Mouse (Mus musculus): ENCODE measurements around the gene Ptprr.

The Ptprr gene

GRCm38 (mm10) chr10:116117060-116117459, 99.0 kb downstream of the Ptprr start:
- DNase-seq = no peak

- DNase-seq = no peak
Measured at GRCm38 (mm10) chr10:116121463-116121862, 103.5 kb downstream of the Ptprr start.

- no peak for DNase-seq
Measured at GRCm38 (mm10) chr10:116123808-116124207, 105.8 kb downstream of the Ptprr start.

DNA sequence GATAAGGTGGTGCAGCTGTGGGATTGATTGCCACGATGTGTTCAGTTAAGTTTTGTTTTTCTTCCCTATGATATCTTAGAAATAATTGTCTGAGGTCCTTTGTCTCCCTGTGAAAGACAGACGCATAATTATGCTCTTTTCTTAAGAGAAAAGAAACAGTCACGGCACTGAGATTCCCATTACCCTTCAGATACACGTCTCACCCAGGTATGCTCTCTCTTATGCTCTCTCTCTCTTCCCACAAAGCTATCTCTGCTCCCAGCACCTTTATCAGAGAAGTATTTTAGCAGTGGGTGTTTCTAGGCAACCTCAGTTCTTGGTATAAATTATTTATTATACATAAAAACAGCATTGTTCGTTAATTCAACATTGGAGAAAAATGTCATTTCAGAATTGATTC, 107.4 kb downstream of the Ptprr start:
- no peak for DNase-seq

GRCm38 (mm10) chr10:116130401-116130800, 112.4 kb downstream of the Ptprr start:
- DNase-seq = no peak

GRCm38 (mm10) chr10:116131223-116131622, 113.2 kb downstream of the Ptprr start:
- no peak for DNase-seq

DNA sequence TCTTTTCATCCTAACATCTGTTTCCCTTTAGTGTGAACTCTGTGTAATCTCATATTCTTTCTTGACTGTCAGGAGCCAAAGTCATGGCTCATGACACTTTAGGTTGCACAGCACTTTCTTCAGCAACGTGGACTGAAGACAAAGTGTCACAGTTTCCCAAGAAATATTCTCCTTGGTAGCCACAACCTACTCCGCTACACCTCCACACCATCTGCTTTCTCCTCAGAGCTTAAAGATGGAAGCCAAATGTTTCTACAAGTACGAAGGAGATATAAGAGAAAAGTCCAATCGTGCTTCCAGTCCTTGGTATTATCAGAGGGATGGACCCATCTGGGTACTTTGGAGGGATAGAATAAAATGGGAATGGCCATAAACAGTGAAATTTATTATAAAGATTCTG, 114.2 kb downstream of the Ptprr start:
- no peak for DNase-seq

DNA sequence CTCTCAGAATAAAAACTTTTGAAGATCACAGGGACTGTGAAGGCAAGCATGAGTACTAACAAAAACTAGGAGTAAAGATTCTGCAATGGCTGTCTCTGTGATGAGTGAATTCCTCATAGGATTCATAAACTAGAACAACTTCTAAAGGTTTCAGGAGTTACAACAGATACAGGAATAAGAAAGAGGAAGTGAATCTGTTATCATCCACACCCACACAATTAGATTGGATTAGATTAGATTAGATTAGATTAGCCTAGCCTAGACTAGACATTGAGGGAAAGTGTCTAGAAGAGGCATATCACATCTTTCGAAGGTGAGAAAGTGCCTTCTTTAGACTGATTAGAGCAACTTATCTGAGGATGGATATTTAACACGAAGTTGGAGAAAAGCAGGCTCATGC, 117.2 kb downstream of the Ptprr start:
- no peak for DNase-seq

DNA sequence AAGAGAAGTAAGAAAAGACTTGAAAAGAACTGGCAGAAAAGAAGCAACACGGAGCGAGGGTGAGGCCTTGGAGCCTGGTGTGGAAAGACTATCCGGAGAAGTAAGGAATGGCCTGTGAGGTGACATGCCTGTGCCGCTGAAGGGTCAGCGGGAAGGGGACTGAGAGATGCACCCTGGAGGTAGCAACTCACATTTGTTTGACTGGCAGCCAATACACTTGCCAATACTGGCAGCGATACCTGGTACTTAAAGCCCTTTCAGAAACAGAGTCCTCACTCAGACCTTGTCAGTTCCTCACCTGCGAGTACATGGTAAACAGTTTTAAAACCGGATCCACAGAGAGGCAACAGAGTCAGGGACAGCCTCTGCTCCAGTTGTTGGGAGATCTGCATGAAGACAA, 122.2 kb downstream of the Ptprr start:
- DNase-seq = no peak

DNA sequence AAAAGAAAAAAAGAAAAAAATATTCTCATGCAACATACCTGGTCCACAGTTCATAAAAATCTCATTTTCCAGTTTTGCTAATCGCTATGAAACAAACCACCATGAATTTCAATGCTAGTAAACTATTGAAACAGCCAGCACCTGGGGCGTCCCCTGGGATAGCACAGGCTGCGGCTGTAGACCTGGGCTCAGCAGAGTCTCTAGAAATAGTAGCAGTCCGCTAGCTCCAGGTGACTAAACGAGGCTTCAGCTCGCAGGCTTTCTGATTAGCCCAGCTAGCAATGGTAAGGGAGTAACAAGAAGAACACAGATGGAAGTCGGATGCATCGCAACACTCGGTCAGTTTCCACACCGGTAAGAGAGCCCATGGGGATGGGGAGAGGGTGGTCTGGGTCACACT, 125.7 kb downstream of the Ptprr start:
- no peak for DNase-seq

DNA sequence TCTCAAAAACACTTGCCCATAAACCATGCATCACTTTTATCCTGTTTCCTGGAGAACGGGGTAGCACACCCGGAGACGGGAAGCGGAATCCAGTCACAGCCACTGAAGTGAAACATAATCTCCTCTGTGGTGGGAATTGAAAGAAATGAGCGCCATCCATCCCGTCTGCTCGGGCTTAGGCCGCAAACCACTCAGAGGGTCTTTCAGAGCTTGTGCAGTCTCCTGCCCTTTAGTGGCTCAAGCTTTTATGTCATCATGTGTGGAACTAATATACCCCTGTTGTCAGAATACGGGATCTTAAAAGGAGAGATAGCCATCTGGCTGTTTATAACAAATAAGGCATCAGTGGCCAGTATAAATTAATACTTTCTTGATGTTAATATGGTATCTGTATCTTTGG, 128.1 kb downstream of the Ptprr start:
- no peak for DNase-seq

- DNase-seq = no peak
Measured at GRCm38 (mm10) chr10:116154707-116155106, 136.7 kb downstream of the Ptprr start.

GRCm38 (mm10) chr10:116156699-116157098, 138.7 kb downstream of the Ptprr start:
- no peak for DNase-seq

- DNase-seq = no peak
Measured at GRCm38 (mm10) chr10:116162338-116162737, 144.3 kb downstream of the Ptprr start.

DNA sequence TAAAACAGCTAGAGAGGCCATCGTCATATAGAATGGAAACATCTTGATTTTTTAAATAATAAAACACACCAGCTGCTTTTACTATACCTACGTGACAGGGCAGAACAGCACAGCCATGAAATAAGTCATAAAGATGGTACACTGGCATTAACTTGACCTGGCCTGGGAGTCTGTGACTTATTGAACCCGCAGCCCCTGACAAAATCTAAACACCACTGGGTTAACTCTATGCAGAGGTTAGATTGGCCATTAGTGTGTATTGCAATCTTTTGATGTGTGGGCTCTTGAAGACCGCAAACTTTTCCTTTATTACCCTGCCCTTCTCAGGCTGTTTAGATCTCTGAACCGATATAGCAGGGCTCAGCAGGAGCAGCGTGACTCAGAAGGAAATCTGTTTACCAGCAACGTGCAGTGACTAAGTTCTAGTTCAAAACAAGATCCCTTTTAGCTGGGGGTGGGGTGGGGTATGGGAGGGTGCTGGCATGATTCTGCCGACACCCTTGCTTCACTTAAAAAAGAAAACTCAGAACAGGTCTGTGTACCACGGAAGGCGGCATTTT, 157.4 kb downstream of the Ptprr start:
- DNase-seq = no peak

GRCm38 (mm10) chr10:116177390-116178179, 159.6 kb downstream of the Ptprr start:
- DNase-seq = no peak

GRCm38 (mm10) chr10:116181235-116181634, 163.2 kb downstream of the Ptprr start:
- no peak for DNase-seq

DNA sequence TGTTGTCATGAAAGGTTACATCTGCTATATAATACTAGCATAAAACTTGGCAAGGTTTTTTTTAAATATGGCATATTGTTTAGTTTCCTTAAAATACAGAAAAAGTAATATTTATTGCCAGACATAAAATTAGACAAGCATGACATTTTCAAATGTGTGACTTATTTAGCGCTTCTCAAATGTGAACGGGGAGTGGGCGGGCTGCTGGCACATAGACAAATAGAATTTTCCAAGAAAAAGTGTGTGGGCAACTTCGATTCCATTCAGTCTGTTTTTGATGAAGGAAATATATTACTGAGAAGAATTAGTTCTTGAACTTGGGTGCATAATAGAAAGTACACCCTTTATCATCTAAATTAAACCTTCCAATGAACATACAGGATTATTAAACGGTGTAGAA, 164.2 kb downstream of the Ptprr start:
- DNase-seq = no peak

DNA sequence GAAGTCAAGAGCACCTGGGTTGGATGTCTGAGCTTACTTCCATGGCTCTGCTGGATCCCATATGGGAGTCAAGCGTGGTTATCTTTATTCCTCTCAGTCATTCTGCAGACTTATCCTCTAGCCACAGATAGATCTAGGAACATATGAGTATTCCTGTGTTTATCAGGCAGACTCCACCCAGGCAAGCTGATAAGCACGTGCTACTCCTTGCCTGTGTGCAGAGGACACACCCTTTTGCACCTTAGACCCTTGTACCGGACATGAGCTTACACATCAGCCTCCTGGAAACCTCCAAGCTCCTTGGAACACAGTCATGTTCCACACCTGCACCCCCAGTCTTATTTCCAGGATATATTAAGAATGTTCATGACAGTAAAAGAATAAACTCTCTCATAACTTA, 165.2 kb downstream of the Ptprr start:
- DNase-seq = no peak

DNA sequence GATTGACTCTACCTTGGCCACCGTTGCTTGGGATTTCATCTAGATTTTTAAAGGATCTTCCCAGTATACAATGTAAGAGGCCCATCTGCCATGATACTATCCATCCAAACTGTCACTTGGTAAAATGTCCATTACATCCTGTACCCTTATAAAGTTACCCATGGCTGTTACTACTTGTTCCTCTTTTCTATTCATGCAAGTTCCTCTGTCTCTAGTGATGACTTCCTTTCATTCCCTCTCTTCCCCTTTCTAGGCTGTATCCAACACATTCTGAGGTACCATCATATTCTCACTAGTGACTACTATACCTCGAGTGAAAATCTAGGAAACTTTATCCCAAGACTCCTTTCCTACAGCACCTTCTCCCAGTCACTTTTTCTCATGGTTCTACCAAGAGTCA, 173.7 kb downstream of the Ptprr start:
- DNase-seq = no peak

DNA sequence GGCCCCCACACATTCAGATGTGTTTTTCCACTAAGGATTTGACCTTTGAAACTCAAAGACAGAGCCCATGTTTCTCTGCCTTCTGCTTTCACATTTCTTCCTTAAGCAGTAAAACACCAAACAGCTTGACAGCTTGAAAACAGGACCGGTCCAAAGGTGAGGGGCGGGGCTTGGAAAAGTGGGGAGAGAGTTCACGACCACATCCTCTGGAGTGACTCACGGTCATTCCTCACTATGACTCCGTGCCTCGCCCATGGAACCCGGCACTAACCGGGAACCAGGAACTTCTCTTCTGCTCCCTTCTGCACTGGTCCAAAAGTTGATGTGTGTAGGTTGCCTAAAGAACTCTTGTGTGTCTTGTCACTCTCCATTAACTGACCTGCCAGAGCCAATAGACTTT, 174.3 kb downstream of the Ptprr start:
- DNase-seq = no peak

GRCm38 (mm10) chr10:116194409-116194808, 176.4 kb downstream of the Ptprr start:
- DNase-seq = no peak

- DNase-seq = no peak
Measured at GRCm38 (mm10) chr10:116196596-116197415, 178.8 kb downstream of the Ptprr start.

DNA sequence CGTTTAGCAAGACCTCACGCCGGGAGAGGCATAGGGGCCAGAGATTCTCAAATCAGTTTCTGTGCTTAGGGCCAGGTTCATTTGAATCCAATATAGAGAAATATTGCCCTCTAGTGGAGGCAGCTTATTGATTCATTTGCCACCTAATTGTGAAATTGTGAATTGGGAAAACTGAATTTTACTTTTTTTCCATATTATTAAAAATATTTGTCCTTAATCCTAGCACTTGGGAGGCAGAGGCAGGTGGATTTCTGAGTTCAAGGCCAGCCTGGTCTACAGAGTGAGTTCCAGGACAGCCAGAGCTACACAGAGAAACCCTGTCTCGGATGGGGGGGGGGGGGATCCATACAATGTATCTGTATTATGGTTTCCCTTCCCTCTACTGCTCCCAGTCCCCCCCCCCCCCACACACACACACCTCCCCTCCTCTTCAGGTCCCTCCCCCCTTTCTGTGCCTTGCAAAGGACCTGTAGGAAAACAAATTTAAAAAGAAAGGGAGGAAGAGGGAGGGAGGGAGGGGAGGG, 179.5 kb downstream of the Ptprr start:
- no peak for DNase-seq

All from lung, adult 18-20 months (tissue).